Mouse (Mus musculus): ENCODE measurements at regions not wholly inside any gene's neighbourhood (a gene's known extent, or its start where the extent isn't known, plus 50 kb on each side); places are given as distances from the start of the nearest gene placed in this dataset.

GRCm38 (mm10) chr14:120146908-120147770 is 104.9 kb upstream of the Oxgr1 start:
- DNase-seq (ENCODE audit: low read depth): no peak

GRCm38 (mm10) chr14:120148803-120149202 is 106.6 kb upstream of the Oxgr1 start:
- DNase-seq (ENCODE audit: low read depth): no peak

GRCm38 (mm10) chr14:120149341-120149741 is 107.1 kb upstream of the Oxgr1 start:
- DNase-seq (ENCODE audit: low read depth): no peak

- DNase-seq (ENCODE audit: low read depth): no peak
Measured at GRCm38 (mm10) chr14:120150589-120150988, 108.4 kb upstream of the Oxgr1 start.

- DNase-seq (ENCODE audit: low read depth): no peak
Measured at GRCm38 (mm10) chr14:120154413-120154812, 112.2 kb upstream of the Oxgr1 start.

- no peak for DNase-seq (ENCODE audit: low read depth)
Measured at GRCm38 (mm10) chr14:120164184-120164583, 111.3 kb upstream of the Mbnl2 start.

GRCm38 (mm10) chr14:120165496-120166045 is 109.9 kb upstream of the Mbnl2 start:
- no peak for DNase-seq (ENCODE audit: low read depth)

- DNase-seq (ENCODE audit: low read depth): no peak
Measured at GRCm38 (mm10) chr14:120170733-120171132, 104.7 kb upstream of the Mbnl2 start.

GRCm38 (mm10) chr14:120172058-120172457 is 103.4 kb upstream of the Mbnl2 start:
- no peak for DNase-seq (ENCODE audit: low read depth)

- DNase-seq (ENCODE audit: low read depth): no peak
Measured at GRCm38 (mm10) chr14:120172844-120173243, 102.6 kb upstream of the Mbnl2 start.

GRCm38 (mm10) chr14:120174615-120175014 is 100.9 kb upstream of the Mbnl2 start:
- DNase-seq (ENCODE audit: low read depth): no peak

GRCm38 (mm10) chr14:120195218-120195617 is 80.3 kb upstream of the Mbnl2 start:
- DNase-seq (ENCODE audit: low read depth): no peak

GRCm38 (mm10) chr14:120211741-120212140 is 63.7 kb upstream of the Mbnl2 start:
- DNase-seq (ENCODE audit: low read depth): no peak

- DNase-seq (ENCODE audit: low read depth): no peak
Measured at GRCm38 (mm10) chr14:120212626-120213025, 62.8 kb upstream of the Mbnl2 start.

GRCm38 (mm10) chr14:120219224-120219623 is 56.2 kb upstream of the Mbnl2 start:
- no peak for DNase-seq (ENCODE audit: low read depth)

- DNase-seq (ENCODE audit: low read depth): no peak
Measured at GRCm38 (mm10) chr14:120223528-120224201, 51.8 kb upstream of the Mbnl2 start.

- DNase-seq (ENCODE audit: low read depth): no peak
Measured at GRCm38 (mm10) chr14:120224202-120224846, 51.1 kb upstream of the Mbnl2 start.

- DNase-seq (ENCODE audit: low read depth): no peak
Measured at GRCm38 (mm10) chr14:120225657-120226056, 49.8 kb upstream of the Mbnl2 start.
